Mouse (Mus musculus) testis, adult 2 months (tissue): ENCODE results near the gene Prdx6b.

Source experiments
- CTCF ChIP-seq: fragments of 200-500 bp; IDR thresholded peaks from 2 replicates; pipeline ENCODE4 v1.5.1; 2012; ENCODE audit warnings: low read depth, mild to moderate bottlenecking, inconsistent platforms, low read length, moderate library complexity; ENCODE audit not compliant: control insufficient read depth, insufficient read depth, insufficient replicate concordance
- POLR2A ChIP-seq: fragments of 200-500 bp; IDR thresholded peaks from 2 replicates; pipeline ENCODE4 v1.6.1; 2012; ENCODE audit warnings: low read depth, mild to moderate bottlenecking, inconsistent platforms, low read length, moderate library complexity; ENCODE audit not compliant: control insufficient read depth

DNA sequence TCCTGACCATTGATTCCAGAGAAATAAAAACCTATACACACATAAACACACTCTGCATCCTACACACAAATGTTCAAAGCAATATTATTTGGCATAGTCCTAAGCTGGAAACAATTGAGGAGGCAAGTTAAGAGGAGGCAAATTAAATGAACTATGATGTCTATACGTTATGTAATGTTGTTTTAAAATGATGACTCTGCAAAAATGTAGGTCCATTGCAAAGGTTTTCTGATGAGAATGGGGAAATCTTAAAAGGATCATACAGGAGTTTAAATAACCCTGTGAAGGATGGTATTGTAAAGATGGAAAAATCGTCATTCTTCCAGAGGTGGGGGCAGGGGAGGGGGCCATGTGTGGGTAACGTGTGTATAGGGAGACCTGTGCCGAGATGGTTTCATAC is 17.5 kb downstream of the Prdx6b start:
- no peak for TF ChIP-seq CTCF
- TF ChIP-seq POLR2A, result no peak
